Mouse (Mus musculus) layer of hippocampus, adult 6 months (tissue): ENCODE data around the gene Olfr921. TPM values are rescaled to one million over a fixed set of nuclear protein-coding genes. Genes with fewer than 3 reads are reported as not detected.

Experiments used
- long read RNA-seq, 2 experiments: library from polyadenylated mRNA; unstranded; transcript quantifications; one replicate each; pipeline ENCODE4 v2.0.0; 2019 to 2020
- polyA plus RNA-seq: library from polyadenylated mRNA; unstranded; fragments of <200 nt; fragmentation: Nextera tagmentation; gene quantifications from 2 replicates; pipeline ENCODE4 v1.2.3, GENCODE M21; 2021

Olfr921 gene
- not detected in 2 replicates for polyA plus RNA-seq
- long read RNA-seq, experiment 1 = 0 reads
- long read RNA-seq, experiment 2 = 0 reads

DNA sequence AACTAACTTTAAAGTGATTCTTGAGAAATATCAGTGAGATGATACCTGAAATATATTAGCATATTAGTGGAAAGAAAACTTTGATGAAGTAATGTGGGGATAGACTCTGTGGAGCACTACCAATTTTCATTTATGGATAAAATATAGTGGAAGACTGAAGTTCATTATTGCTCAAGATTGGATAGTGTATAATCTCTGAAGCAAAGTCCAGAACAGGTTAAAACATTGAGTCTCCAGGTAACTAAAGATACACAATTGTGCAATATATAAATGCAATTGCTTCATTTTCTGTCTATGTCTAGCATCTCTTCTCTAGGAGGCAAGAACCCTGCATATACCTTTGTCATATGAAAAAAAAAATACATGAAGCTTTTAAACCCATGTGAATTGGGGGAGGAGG, at the start of gene Olfr921:
Olfr921 (plus strand) TSS at position 301 of the 400 bp plus-strand sequence.

GRCm38 (mm10) chr9:38751999-38752398, 20.9 kb upstream of the Olfr921 start, which contains the start of gene Olfr920:
Gene Olfr920, plus strand, starts transcription at chr9:38752299.

GRCm38 (mm10) chr9:38814314-38814713, 41.4 kb downstream of the Olfr921 start, which contains the start of gene Olfr922:
Gene Olfr922, plus strand, starts transcription at chr9:38814614.

GRCm38 (mm10) chr9:38826245-38826644, 53.4 kb downstream of the Olfr921 start, which contains the start of gene Olfr923:
Gene Olfr923, plus strand, starts transcription at chr9:38826545.

Other genes starting within 250 kb of the Olfr921 start
- gene Olfr910, start 235.2 kb upstream of the Olfr921 start, polyA plus RNA-seq = not detected in 2 replicates
- gene Olfr912, start 192.9 kb upstream of the Olfr921 start, polyA plus RNA-seq = not detected in 2 replicates
- not detected in 2 replicates for gene Olfr913, start 180.3 kb upstream of the Olfr921 start, polyA plus RNA-seq
- gene Olfr914, start 168.0 kb upstream of the Olfr921 start, polyA plus RNA-seq = not detected in 2 replicates
- gene Olfr916, start 113.2 kb upstream of the Olfr921 start, polyA plus RNA-seq = not detected in 2 replicates
- gene Olfr917, start 107.2 kb upstream of the Olfr921 start, polyA plus RNA-seq = not detected in 2 replicates
- not detected in 2 replicates for gene Olfr918, start 98.5 kb upstream of the Olfr921 start, polyA plus RNA-seq
- not detected in 2 replicates for gene Olfr919, start 69.4 kb upstream of the Olfr921 start, polyA plus RNA-seq
- gene Vwa5a, start 54.8 kb upstream of the Olfr921 start, polyA plus RNA-seq = 5.5 and 6.8 TPM in 2 replicates
- not detected in 2 replicates for gene Olfr920, start 20.8 kb upstream of the Olfr921 start, polyA plus RNA-seq
- gene Olfr922, start 41.5 kb downstream of the Olfr921 start, polyA plus RNA-seq = not detected in 2 replicates
- not detected in 2 replicates for gene Olfr923, start 53.5 kb downstream of the Olfr921 start, polyA plus RNA-seq
- not detected in 2 replicates for gene Olfr924, start 71.4 kb downstream of the Olfr921 start, polyA plus RNA-seq
- not detected in 2 replicates for gene Olfr26, start 82.0 kb downstream of the Olfr921 start, polyA plus RNA-seq
- not detected in 2 replicates for gene Olfr926, start 104.1 kb downstream of the Olfr921 start, polyA plus RNA-seq
- gene Olfr930, start 156.7 kb downstream of the Olfr921 start, polyA plus RNA-seq = not detected in 2 replicates
- not detected in 2 replicates for gene Olfr933, start 199.2 kb downstream of the Olfr921 start, polyA plus RNA-seq
- gene Olfr934, start 215.2 kb downstream of the Olfr921 start, polyA plus RNA-seq = not detected in 2 replicates
- not detected in 2 replicates for gene Olfr935, start 226.6 kb downstream of the Olfr921 start, polyA plus RNA-seq